Mouse (Mus musculus) kidney, adult 2 months (tissue): ENCODE data around the gene Etnppl.

Experiments used
- CTCF ChIP-seq: fragments of 200-500 bp; conservative IDR thresholded peaks from 2 replicates; pipeline ENCODE4 v1.5.1; 2011; ENCODE audit warnings: low read depth, mild to moderate bottlenecking, control low read depth, low read length, moderate library complexity, mixed read lengths; ENCODE audit not compliant: insufficient read depth, insufficient read length
- POLR2A ChIP-seq: fragments of 200-500 bp; IDR thresholded peaks from one replicate; pipeline ENCODE4 v1.6.1; 2011; ENCODE audit warnings: low read depth, low read length, control low read depth

GRCm38 (mm10) chr3:130677671-130678460 is 60.6 kb downstream of the Etnppl start:
- TF ChIP-seq CTCF: no peak
- no peak for TF ChIP-seq POLR2A
